Mouse (Mus musculus): ENCODE data around the gene Map3k7. TPM values are rescaled to one million over a fixed set of nuclear protein-coding genes. Genes with fewer than 3 reads are reported as not detected.

The Map3k7 gene
- total and polyA plus RNA-seq, 2 experiments from 2014 or later, result 18.0 to 30.0 TPM

GRCm38 (mm10) chr4:31993865-31994264 is 30.0 kb downstream of the Map3k7 start:
- Histone ChIP-seq H3K36me3 (replicated peaks; ENCODE audit: control insufficient read depth, insufficient read depth, low read length) (peaks cover 61% of the 10 kb centered on the region), H3K4me1 (ENCODE audit: control insufficient read depth, insufficient read depth) (no peaks in the 10 kb centered on the region), H3K4me3 (ENCODE audit: low read depth, low read length) (no peak overlapping the region), H3K27ac (ENCODE audit: low read depth) (no peak overlapping the region), H3K4me2 (ENCODE audit: low read depth, low read length) (no peak overlapping the region), H3K9me3 (replicated peaks; ENCODE audit: control insufficient read depth, low read length) (no peaks in the 10 kb centered on the region), H3K9ac (replicated peaks; ENCODE audit: low read depth, low read length) (no peak overlapping the region), H3K27me3 (ENCODE audit: control insufficient read depth, insufficient read depth, low read length) (no peaks in the 10 kb centered on the region)
- DNase-seq (ENCODE audit: low spot score) (no peak), ATAC-seq (ENCODE audit: insufficient read depth, low read depth) (no peak)
- TF ChIP-seq CTCF (IDR thresholded peaks at IDR 0.05; ENCODE audit: low read depth), result no peak
- TF ChIP-seq EP300 (IDR thresholded peaks at IDR 0.05; ENCODE audit: low read depth), result no peak
- 39% methylated on average over 1 of the region's 1 CpGs for WGBS

- 0 out of 2 replicates have a peak, but pooled peaks cover 5% of the 10 kb centered on the region for H3K4me1 ChIP-seq (ENCODE audit: control insufficient read depth, insufficient read depth)
- H3K36me3 ChIP-seq (replicated peaks; ENCODE audit: control insufficient read depth, insufficient read depth, low read length), result peaks cover 13% of the 10 kb centered on the region
- DNase-seq (ENCODE audit: low spot score) (no peak), ATAC-seq (ENCODE audit: insufficient read depth, low read depth) (no peak)
- TF ChIP-seq EP300 (IDR thresholded peaks at IDR 0.05; ENCODE audit: low read depth), result no peak
- no peak for TF ChIP-seq CTCF (IDR thresholded peaks at IDR 0.05; ENCODE audit: low read depth)
- H3K9ac ChIP-seq (replicated peaks; ENCODE audit: low read depth, low read length), result no peak overlapping the region
- 70% methylated on average over 3 of the region's 3 CpGs for WGBS
- H3K9me3 ChIP-seq (replicated peaks; ENCODE audit: control insufficient read depth, low read length), result no peaks in the 10 kb centered on the region
- no peak overlapping the region for H3K4me3 ChIP-seq (ENCODE audit: low read depth, low read length)
- no peaks in the 10 kb centered on the region for H3K27me3 ChIP-seq (ENCODE audit: control insufficient read depth, insufficient read depth, low read length)
- H3K4me2 ChIP-seq (ENCODE audit: low read depth, low read length), result no peak overlapping the region
- no peak overlapping the region for H3K27ac ChIP-seq (ENCODE audit: low read depth)
Observed at GRCm38 (mm10) chr4:32001498-32001897, 37.6 kb downstream of the Map3k7 start.

- Histone ChIP-seq H3K4me3 (ENCODE audit: low read depth, low read length) (no peak overlapping the region), H3K9ac (replicated peaks; ENCODE audit: low read depth, low read length) (no peak overlapping the region), H3K36me3 (replicated peaks; ENCODE audit: control insufficient read depth, insufficient read depth, low read length) (peaks cover 23% of the 10 kb centered on the region), H3K27me3 (ENCODE audit: control insufficient read depth, insufficient read depth, low read length) (no peaks in the 10 kb centered on the region), H3K9me3 (replicated peaks; ENCODE audit: control insufficient read depth, low read length) (no peaks in the 10 kb centered on the region), H3K4me2 (ENCODE audit: low read depth, low read length) (no peak overlapping the region), H3K4me1 (ENCODE audit: control insufficient read depth, insufficient read depth) (0 out of 2 replicates have a peak, but pooled peaks cover 5% of the 10 kb centered on the region), H3K27ac (ENCODE audit: low read depth) (no peak overlapping the region)
- ATAC-seq (ENCODE audit: insufficient read depth, low read depth) (no peak), DNase-seq (ENCODE audit: low spot score) (no peak)
- no peak for TF ChIP-seq EP300 (IDR thresholded peaks at IDR 0.05; ENCODE audit: low read depth)
- no peak for TF ChIP-seq CTCF (IDR thresholded peaks at IDR 0.05; ENCODE audit: low read depth)
- WGBS, result 89% methylated on average over 6 of the region's 6 CpGs
Observed at GRCm38 (mm10) chr4:32004773-32005591, 41.1 kb downstream of the Map3k7 start.

- no peak for DNase-seq (ENCODE audit: low spot score)
Observed at GRCm38 (mm10) chr4:32007174-32007573, 43.3 kb downstream of the Map3k7 start.

GRCm38 (mm10) chr4:32008095-32008494 is 44.2 kb downstream of the Map3k7 start:
- WGBS, result 81% methylated on average over 4 of the region's 4 CpGs
- peaks cover 47% of the 10 kb centered on the region for H3K36me3 ChIP-seq (replicated peaks; ENCODE audit: control insufficient read depth, insufficient read depth, low read length)

More at GRCm38 (mm10) chr4:32007174-32007573, 43.3 kb downstream of the Map3k7 start:
- H3K4me2 ChIP-seq (ENCODE audit: low read depth, low read length), result no peak overlapping the region
- no peaks in the 10 kb centered on the region for H3K9me3 ChIP-seq (replicated peaks; ENCODE audit: control insufficient read depth, low read length)
- TF ChIP-seq CTCF (IDR thresholded peaks at IDR 0.05; ENCODE audit: low read depth), result no peak
- no peak for TF ChIP-seq EP300 (IDR thresholded peaks at IDR 0.05; ENCODE audit: low read depth)
- ATAC-seq (ENCODE audit: insufficient read depth, low read depth), result no peak
- peaks cover 41% of the 10 kb centered on the region for H3K36me3 ChIP-seq (replicated peaks; ENCODE audit: control insufficient read depth, insufficient read depth, low read length)
- no peak overlapping the region for H3K4me3 ChIP-seq (ENCODE audit: low read depth, low read length)
- no peaks in the 10 kb centered on the region for H3K27me3 ChIP-seq (ENCODE audit: control insufficient read depth, insufficient read depth, low read length)
- 87% methylated on average over 3 of the region's 3 CpGs for WGBS
- 0 out of 2 replicates have a peak, but pooled peaks cover 5% of the 10 kb centered on the region for H3K4me1 ChIP-seq (ENCODE audit: control insufficient read depth, insufficient read depth)
- H3K9ac ChIP-seq (replicated peaks; ENCODE audit: low read depth, low read length), result no peak overlapping the region
- no peak overlapping the region for H3K27ac ChIP-seq (ENCODE audit: low read depth)

More at GRCm38 (mm10) chr4:32008095-32008494, 44.2 kb downstream of the Map3k7 start:
- H3K9me3 ChIP-seq (replicated peaks; ENCODE audit: control insufficient read depth, low read length), result no peaks in the 10 kb centered on the region
- no peak overlapping the region for H3K4me2 ChIP-seq (ENCODE audit: low read depth, low read length)
- no peak overlapping the region for H3K4me3 ChIP-seq (ENCODE audit: low read depth, low read length)
- no peak for ATAC-seq (ENCODE audit: insufficient read depth, low read depth)
- DNase-seq (ENCODE audit: low spot score), result no peak
- H3K9ac ChIP-seq (replicated peaks; ENCODE audit: low read depth, low read length), result no peak overlapping the region
- H3K4me1 ChIP-seq (ENCODE audit: control insufficient read depth, insufficient read depth), result 0 out of 2 replicates have a peak, but pooled peaks cover 5% of the 10 kb centered on the region
- H3K27ac ChIP-seq (ENCODE audit: low read depth), result no peak overlapping the region
- no peaks in the 10 kb centered on the region for H3K27me3 ChIP-seq (ENCODE audit: control insufficient read depth, insufficient read depth, low read length)
- TF ChIP-seq EP300 (IDR thresholded peaks at IDR 0.05; ENCODE audit: low read depth) (no peak), CTCF (IDR thresholded peaks at IDR 0.05; ENCODE audit: low read depth) (no peak)

Measured in heart, postnatal 0 days (tissue).